Mouse (Mus musculus) myocyte (in vitro differentiated cells): ENCODE data around the gene Slc25a44.
"Not testable (repeated sequence)": the region's sequence is repeated elsewhere in the genome, so short reads cannot be mapped to it uniquely, and the experiment has no call there.

Experiments
- MAX ChIP-seq: IDR thresholded peaks from one replicate; pipeline ENCODE4 v1.6.1; 2011; ENCODE audit warnings: low read depth, mild to moderate bottlenecking, control low read depth
- MYOD1 ChIP-seq, 3 experiments: IDR thresholded peaks; one replicate each; pipeline ENCODE4 v1.6.1; 2011; ENCODE audit warnings: control low read depth in 2 of 3, low read depth in 2 of 3, mild to moderate bottlenecking in 2 of 3, moderate library complexity in 1 of 3; ENCODE audit not compliant: insufficient read length in 2 of 3, control insufficient read depth in 1 of 3
- POLR2A ChIP-seq: IDR thresholded peaks from one replicate; pipeline ENCODE4 v1.6.1; 2011; ENCODE audit warnings: low read depth, mild to moderate bottlenecking, control low read depth, moderate library complexity; ENCODE audit not compliant: insufficient read length
- POLR2AphosphoS2 ChIP-seq: IDR thresholded peaks from one replicate; pipeline ENCODE4 v1.6.1; 2011; ENCODE audit warnings: low read depth, control low read depth; ENCODE audit not compliant: insufficient read length

DNA sequence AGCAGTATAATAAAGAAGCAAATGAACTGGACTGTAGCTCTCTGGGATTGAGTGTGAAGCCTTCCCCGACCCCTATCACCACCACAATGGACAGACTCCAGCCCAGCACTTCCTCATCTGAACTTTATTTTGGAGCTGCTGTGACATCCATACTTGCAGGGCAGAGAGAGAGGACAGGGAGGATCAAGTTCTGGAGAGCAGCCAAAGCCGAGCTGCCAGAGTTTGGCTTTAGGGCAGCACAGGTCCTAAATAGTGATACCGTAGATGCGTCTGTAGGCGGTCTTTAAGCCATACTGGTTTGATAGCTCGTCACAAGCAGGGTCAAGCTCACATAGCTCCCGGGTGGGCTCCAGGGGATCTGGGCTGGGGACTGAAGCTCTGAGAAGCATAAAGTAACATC is 56.4 kb downstream of the Slc25a44 start:
- TF ChIP-seq POLR2A; POLR2AphosphoS2; MAX; MYOD1 (IDR thresholded peaks at IDR 0.05; ENCODE audit: control insufficient read depth in 1 of 3, insufficient read length in 2 of 3, low read depth in 2 of 3): not testable (repeated sequence)
